Mouse (Mus musculus) macrophage (primary cell): Measurements from ENCODE around the gene Tnc. TPM values are rescaled to one million over a fixed set of nuclear protein-coding genes. Genes with fewer than 3 reads are reported as not detected.
"Not testable (repeated sequence)": the region's sequence is repeated elsewhere in the genome, so short reads cannot be mapped to it uniquely, and the experiment has no call there.

Experiments
- H3K27ac ChIP-seq: fragments of 350-480 bp; formaldehyde crosslinking; 2 replicates; pipeline ENCODE4 v1.9.0; 2021
- H3K36me3 ChIP-seq: fragments of 350-480 bp; formaldehyde crosslinking; 2 replicates; pipeline ENCODE4 v1.9.0; 2021; ENCODE audit errors: inconsistent target
- H3K4me3 ChIP-seq: fragments of 350-480 bp; formaldehyde crosslinking; 2 replicates; pipeline ENCODE4 v1.9.0; 2021; ENCODE audit errors: inconsistent target
- H3K79me2 ChIP-seq: fragments of 350-480 bp; formaldehyde crosslinking; 2 replicates; pipeline ENCODE4 v1.9.0; 2021; ENCODE audit errors: inconsistent target
- whole genome bisulfite sequencing: methylation state at CpG from one replicate; pipeline ENCODE4 v1.1.7; 2026; ENCODE audit warnings: inconsistent platforms; ENCODE audit not compliant: missing documents; 5-methylcytosine and 5-hydroxymethylcytosine counted together
- polyA plus RNA-seq: library from polyadenylated mRNA; stranded (reverse); fragments of 250-400 nt; gene quantifications from 3 replicates; pipeline ENCODE4 v1.2.4, GENCODE M21; 2018; ENCODE audit warnings: inconsistent platforms

Tnc gene
- polyA plus RNA-seq, 1 experiment from 2014 or later: 0.06 TPM

DNA sequence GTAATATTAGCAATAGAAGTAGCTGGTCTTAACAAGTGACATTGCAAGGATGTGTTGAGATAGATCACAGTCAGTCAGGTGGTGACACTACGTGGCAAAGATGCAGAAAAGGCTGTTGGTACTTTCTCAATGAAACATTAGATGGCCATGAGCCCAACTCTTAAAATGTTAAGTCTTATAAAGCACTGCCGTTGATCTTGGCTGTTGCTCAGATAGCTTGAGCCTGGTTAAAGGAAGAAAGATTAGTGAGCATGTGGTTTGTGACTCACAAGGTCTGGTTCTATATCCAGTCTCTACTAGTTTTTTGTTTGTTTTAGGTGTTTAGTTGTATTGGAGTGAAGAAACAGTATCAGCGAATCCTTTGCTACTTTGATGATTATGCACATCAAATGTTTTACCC, 76.9 kb downstream of the Tnc start:
- Histone ChIP-seq H3K36me3 (no peaks in the 10 kb centered on the region), H3K79me2 (no peaks in the 10 kb centered on the region), H3K4me3 (no peak overlapping the region), H3K27ac (no peak overlapping the region)
- WGBS: 77% methylated on average over 3 of the region's 3 CpGs

DNA sequence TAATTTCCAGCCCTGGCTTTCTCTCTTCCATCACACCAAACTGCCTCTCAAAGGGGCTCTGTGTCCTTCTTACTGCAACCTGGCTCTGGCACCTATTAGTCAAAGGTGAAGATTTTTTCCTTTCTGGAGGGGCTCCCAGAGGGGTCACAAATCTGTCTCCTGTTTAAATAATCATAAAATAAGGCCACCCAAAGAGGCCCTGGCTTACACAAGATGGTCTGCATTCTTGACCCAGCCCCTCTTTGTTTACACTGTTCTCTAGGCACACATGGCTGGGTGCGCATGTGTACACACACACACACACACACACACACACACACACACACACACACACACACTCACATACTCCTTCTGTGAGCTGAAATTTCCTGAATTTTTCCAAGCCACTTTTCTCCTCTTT, 83.4 kb downstream of the Tnc start:
- Histone ChIP-seq H3K27ac (no peak overlapping the region), H3K36me3 (no peaks in the 10 kb centered on the region), H3K4me3 (no peak overlapping the region), H3K79me2 (no peaks in the 10 kb centered on the region)
- WGBS: 100% methylated on average over 1 of the region's 1 CpGs

GRCm38 (mm10) chr4:63961858-63962468, 84.9 kb downstream of the Tnc start:
- WGBS: 96% methylated on average over 5 of the region's 5 CpGs
- no peaks in the 10 kb centered on the region for H3K36me3 ChIP-seq

DNA sequence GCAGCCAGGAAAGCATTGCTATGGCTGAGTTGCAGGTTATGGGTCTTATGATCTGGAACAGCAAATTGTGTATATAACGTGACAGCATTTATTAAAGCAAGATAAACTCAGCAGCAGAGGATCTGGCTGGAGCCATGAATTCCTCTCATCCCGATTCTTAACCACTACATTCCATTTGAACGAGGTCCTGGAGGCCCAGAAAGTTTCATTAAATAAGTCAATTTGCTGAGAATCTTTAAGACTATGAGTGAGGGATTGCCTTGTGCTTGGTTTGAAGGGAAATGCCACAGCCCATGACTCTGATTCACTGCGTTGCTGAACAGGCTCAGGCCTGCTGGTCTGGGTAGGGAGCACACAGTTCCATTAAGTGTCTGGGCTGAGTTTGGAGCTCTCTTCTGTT, 88.2 kb downstream of the Tnc start:
- Histone ChIP-seq H3K79me2 (no peaks in the 10 kb centered on the region), H3K27ac (no peak overlapping the region), H3K4me3 (no peak overlapping the region), H3K36me3 (no peaks in the 10 kb centered on the region)
- 93% methylated on average over 4 of the region's 4 CpGs for WGBS

More at GRCm38 (mm10) chr4:63961858-63962468, 84.9 kb downstream of the Tnc start:
- no peak overlapping the region for H3K27ac ChIP-seq
- H3K79me2 ChIP-seq: no peaks in the 10 kb centered on the region
- H3K4me3 ChIP-seq: no peak overlapping the region

GRCm38 (mm10) chr4:63950054-63950453, 96.8 kb downstream of the Tnc start:
- Histone ChIP-seq H3K36me3 (no peaks in the 10 kb centered on the region), H3K4me3 (no peak overlapping the region), H3K27ac (no peak overlapping the region), H3K79me2 (no peaks in the 10 kb centered on the region)
- 94% methylated on average over 9 of the region's 9 CpGs for WGBS

- H3K4me3 ChIP-seq, H3K36me3 ChIP-seq, H3K79me2 ChIP-seq, H3K27ac ChIP-seq: not testable (repeated sequence)
- 85% methylated on average over 5 of the region's 5 CpGs for WGBS
These were observed 98.1 kb downstream of the Tnc start for GRCm38 (mm10) chr4:63948688-63949073.

- Histone ChIP-seq H3K4me3 (no peak overlapping the region), H3K36me3 (no peaks in the 10 kb centered on the region)
- 31% methylated on average over 12 of the region's 12 CpGs for WGBS
These were observed 98.6 kb downstream of the Tnc start for GRCm38 (mm10) chr4:63948066-63948687.

DNA sequence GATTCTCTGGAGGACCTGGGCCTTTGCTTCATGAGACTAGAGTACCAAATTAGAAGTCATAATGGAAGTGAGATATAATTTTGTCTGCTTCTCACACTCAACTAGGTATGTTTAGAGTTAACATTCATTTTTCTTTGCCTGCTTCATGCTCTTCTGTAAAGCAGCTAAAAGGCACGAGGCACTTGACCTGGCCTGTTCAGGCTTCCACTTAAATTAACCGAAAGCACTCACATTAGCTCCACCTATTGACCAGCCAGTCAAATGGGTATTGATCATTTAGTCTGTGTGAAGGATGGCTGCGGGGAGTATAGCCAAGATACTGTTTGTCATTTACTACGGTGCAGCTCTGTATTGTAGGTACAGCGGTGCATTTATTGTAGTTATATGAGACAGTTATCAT, 103.0 kb downstream of the Tnc start:
- Histone ChIP-seq H3K4me3 (no peak overlapping the region), H3K27ac (no peak overlapping the region), H3K79me2 (no peaks in the 10 kb centered on the region), H3K36me3 (no peaks in the 10 kb centered on the region)
- 89% methylated on average over 5 of the region's 5 CpGs for WGBS

More at GRCm38 (mm10) chr4:63948066-63948687, 98.6 kb downstream of the Tnc start:
- Histone ChIP-seq H3K79me2 (no peaks in the 10 kb centered on the region), H3K27ac (no peak overlapping the region)

- Histone ChIP-seq H3K79me2 (no peaks in the 10 kb centered on the region), H3K36me3 (no peaks in the 10 kb centered on the region), H3K4me3 (no peak overlapping the region), H3K27ac (no peak overlapping the region)
- WGBS: 0% methylated on average over 3 of the region's 3 CpGs
These were observed 103.9 kb downstream of the Tnc start for GRCm38 (mm10) chr4:63942875-63943274.

DNA sequence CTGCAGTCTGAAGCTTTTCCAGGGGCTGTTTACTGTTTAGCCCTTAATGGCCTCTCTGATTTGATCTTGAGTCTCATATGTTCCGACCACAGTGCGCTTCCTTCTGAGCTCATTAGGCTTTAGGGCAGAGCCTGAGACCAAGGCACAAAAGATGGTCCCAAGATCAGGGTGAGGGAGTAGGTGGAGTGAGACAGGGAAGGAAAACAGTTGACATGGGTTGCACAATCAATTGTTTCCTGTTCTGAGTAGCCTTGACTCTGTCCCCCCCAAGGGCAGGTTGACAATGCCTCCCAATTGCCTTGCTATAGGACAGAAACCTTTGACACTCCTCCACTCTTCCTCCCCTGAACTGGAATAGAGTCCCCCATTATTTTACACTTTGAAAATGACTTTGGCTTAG, 105.4 kb downstream of the Tnc start:
- Histone ChIP-seq H3K4me3 (no peak overlapping the region), H3K36me3 (no peaks in the 10 kb centered on the region), H3K27ac (no peak overlapping the region), H3K79me2 (no peaks in the 10 kb centered on the region)
- 77% methylated on average over 2 of the region's 2 CpGs for WGBS

GRCm38 (mm10) chr4:63939428-63939827, 107.4 kb downstream of the Tnc start:
- H3K36me3 ChIP-seq: no peaks in the 10 kb centered on the region
- H3K79me2 ChIP-seq: no peaks in the 10 kb centered on the region
- no peak overlapping the region for H3K4me3 ChIP-seq
- H3K27ac ChIP-seq: no peak overlapping the region
- WGBS: 92% methylated on average over 3 of the region's 3 CpGs

DNA sequence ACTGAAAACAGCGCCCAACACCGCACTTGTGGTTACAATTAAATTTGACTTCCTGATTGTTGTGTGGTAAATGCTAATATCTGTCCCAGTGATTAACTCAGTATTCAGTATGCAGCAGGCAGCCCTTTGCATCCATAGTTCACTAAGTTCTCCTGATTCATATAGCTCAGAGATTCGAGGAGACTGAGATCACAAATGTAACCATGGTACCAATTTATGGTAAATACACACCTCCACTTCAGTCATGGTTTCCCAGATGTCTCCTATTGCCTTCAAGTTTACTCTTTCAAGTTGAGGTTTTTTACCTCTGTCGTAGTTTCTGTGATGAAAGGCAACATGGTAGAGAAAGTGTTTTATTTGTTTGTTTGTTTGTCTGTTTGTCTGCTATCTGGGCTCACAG, 110.9 kb downstream of the Tnc start:
- WGBS: 90% methylated on average over 3 of the region's 4 CpGs
- Histone ChIP-seq H3K36me3 (no peaks in the 10 kb centered on the region), H3K79me2 (no peaks in the 10 kb centered on the region), H3K27ac (no peak overlapping the region), H3K4me3 (no peak overlapping the region)

DNA sequence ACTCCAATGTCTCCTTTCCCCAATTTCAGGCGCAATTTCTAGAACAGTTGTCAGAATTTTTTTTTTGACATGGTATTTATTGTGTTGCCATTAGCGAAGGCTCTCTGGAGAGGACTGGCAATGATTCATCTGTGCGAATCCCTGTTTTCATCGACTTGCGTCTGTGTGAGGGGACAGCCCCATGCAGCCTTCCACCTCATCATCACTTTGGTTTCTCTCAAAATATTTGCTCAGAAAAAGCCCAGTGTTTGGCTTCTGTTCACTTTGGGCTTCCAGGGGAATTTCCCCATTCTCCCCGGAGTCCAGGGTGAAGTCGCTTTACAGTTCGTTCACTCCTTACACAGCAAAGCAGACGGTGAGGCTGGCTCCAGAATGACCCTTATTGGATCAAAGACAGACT, 111.5 kb downstream of the Tnc start:
- 90% methylated on average over 9 of the region's 9 CpGs for WGBS
- Histone ChIP-seq H3K27ac (no peak overlapping the region), H3K79me2 (no peaks in the 10 kb centered on the region), H3K4me3 (no peak overlapping the region), H3K36me3 (no peaks in the 10 kb centered on the region)

DNA sequence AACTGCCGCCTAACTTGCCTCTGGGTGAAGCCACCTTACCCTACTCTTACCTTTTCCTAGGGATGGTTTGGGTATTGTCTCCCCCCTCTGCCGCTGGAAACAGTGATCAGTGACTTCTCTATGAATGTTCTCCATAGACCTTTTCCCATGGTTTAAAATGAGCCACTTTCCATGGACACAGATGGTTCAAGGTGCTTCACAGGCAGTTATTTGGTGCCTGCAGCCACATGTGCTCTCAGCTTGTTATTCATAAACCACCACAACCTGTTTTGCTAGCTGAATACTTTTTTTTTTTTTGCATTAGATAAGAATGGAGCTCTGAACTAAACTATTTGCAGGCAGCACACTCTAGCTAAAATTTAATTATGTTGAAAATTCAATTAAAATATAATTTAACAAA, 116.0 kb downstream of the Tnc start:
- Histone ChIP-seq H3K4me3 (no peak overlapping the region), H3K27ac (no peak overlapping the region), H3K79me2 (no peaks in the 10 kb centered on the region), H3K36me3 (no peaks in the 10 kb centered on the region)
- 83% methylated on average over 2 of the region's 2 CpGs for WGBS

GRCm38 (mm10) chr4:63929490-63929889, 117.3 kb downstream of the Tnc start:
- Histone ChIP-seq H3K27ac (no peak overlapping the region), H3K4me3 (no peak overlapping the region), H3K79me2 (no peaks in the 10 kb centered on the region), H3K36me3 (no peaks in the 10 kb centered on the region)
- 77% methylated on average over 2 of the region's 2 CpGs for WGBS

GRCm38 (mm10) chr4:63928192-63928591, 118.6 kb downstream of the Tnc start:
- Histone ChIP-seq H3K36me3 (no peaks in the 10 kb centered on the region), H3K4me3 (no peak overlapping the region), H3K79me2 (no peaks in the 10 kb centered on the region), H3K27ac (no peak overlapping the region)
- 100% methylated on average over 1 of the region's 1 CpGs for WGBS
